In the genomic region with DNA sequence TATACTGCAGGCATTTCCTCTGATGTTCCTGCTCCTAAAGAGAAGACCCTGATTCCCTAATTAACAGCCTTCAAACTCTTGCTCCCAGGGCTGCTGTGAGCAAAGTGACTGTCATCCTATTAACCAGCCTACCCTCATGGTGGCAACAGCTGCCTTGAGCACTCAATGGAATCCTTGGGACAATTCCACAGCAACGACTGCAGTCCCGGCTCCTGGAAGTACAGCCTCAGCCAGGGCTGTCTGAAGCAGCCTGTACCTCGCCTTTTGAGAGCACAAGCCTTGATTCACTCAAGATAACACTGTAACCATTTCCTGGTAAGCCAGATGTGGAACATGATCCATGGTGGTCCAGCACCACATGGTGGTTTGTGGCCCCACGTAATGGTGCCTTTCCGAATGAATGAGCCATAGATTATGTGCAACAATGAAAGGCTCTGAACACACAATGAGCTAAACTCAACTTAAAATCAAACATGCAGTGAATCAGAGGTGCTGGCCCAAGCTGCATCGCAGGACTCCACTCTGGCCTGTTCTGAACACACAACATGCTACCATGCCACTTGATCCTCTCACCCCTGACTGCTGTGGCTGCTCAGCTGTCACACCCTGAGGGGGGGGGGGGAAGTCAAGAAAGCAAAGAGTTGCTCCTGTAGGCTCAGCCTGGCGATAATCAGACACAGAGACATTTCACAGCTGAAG, we compare ENCODE assay signal across 16 mouse cellular contexts. TPM values are rescaled to one million over a fixed set of nuclear protein-coding genes. Genes with fewer than 3 reads are reported as not detected.
DNase-seq lines count a peak whose midpoint lies in the region; ATAC-seq and TF ChIP-seq lines count a peak whose summit lies in the region.
"Had no signal": no experiment of that assay in that cellular context is flagged by ENCODE, and none has a peak within 500 bp of the region (broad histone marks: within the 10 kb centered on the region; RNA-seq: fewer than 3 reads in every experiment).

No protein-coding gene starts in this region.

- no peak for TF ChIP-seq CTCF in small intestine, adult 2 months (IDR thresholded peaks at IDR 0.05; ENCODE audit: extremely low read depth, insufficient read length, insufficient replicate concordance, low read depth, low read length)

- H3K4me3 ChIP-seq in heart, embryonic 10.5 days: no peak overlapping the region
- H3K4me3 ChIP-seq in midbrain, embryonic 11.5 days (ENCODE audit: low read depth, low read length): no peak overlapping the region
- no peak overlapping the region for H3K4me3 ChIP-seq in midbrain, embryonic 14.5 days (replicated peaks; ENCODE audit: low read depth, low read length)
- no peak overlapping the region for H3K4me3 ChIP-seq in small intestine, adult 2 months (ENCODE audit: low read depth, low read length)
- no peak overlapping the region for H3K4me3 ChIP-seq in forebrain, embryonic 10.5 days
- H3K4me3 ChIP-seq: midbrain, embryonic 13.5 days had no signal

- no peaks in the 10 kb centered on the region for H3K9me3 ChIP-seq in heart, embryonic 10.5 days
- H3K9me3 ChIP-seq in midbrain, embryonic 11.5 days (ENCODE audit: control insufficient read depth, low read length): no peaks in the 10 kb centered on the region
- no peaks in the 10 kb centered on the region for H3K9me3 ChIP-seq in midbrain, embryonic 14.5 days (ENCODE audit: control insufficient read depth, low read length)
- no peaks in the 10 kb centered on the region for H3K9me3 ChIP-seq in forebrain, embryonic 10.5 days
- H3K9me3 ChIP-seq: midbrain, embryonic 13.5 days had no signal

- 45% methylated on average over 7 of the region's 7 CpGs for WGBS in heart, embryonic 10.5 days
- 63% methylated on average over 7 of the region's 7 CpGs for WGBS in midbrain, embryonic 11.5 days
- WGBS in midbrain, embryonic 14.5 days: 64% methylated on average over 7 of the region's 7 CpGs
- WGBS in small intestine, adult 2 months: 59% methylated on average over 7 of the region's 7 CpGs
- 61% methylated on average over 7 of the region's 7 CpGs for WGBS in forebrain, embryonic 10.5 days

- no peak overlapping the region for H3K9ac ChIP-seq in midbrain, embryonic 11.5 days (ENCODE audit: low read length)
- no peak overlapping the region for H3K9ac ChIP-seq in midbrain, embryonic 14.5 days (replicated peaks; ENCODE audit: low read length)
- H3K9ac ChIP-seq: midbrain, embryonic 13.5 days had no signal

- H3K27ac ChIP-seq in heart, embryonic 10.5 days: peak overlapping the region; percentile 64
- no peak overlapping the region for H3K27ac ChIP-seq in midbrain, embryonic 11.5 days (ENCODE audit: low read depth, low read length)
- no peak overlapping the region for H3K27ac ChIP-seq in midbrain, embryonic 14.5 days (replicated peaks; ENCODE audit: low read depth, low read length)
- H3K27ac ChIP-seq in small intestine, adult 2 months (ENCODE audit: insufficient read depth, low read depth, low read length): 0 out of 2 replicates have a peak overlapping the region, but pooled peaks have one; percentile 13
- H3K27ac ChIP-seq in forebrain, embryonic 10.5 days: no peak overlapping the region
- H3K27ac ChIP-seq: midbrain, embryonic 13.5 days had no signal

- H3K4me2 ChIP-seq in midbrain, embryonic 11.5 days: no peak overlapping the region
- no peak overlapping the region for H3K4me2 ChIP-seq in midbrain, embryonic 14.5 days (ENCODE audit: low read length)
- H3K4me2 ChIP-seq: midbrain, embryonic 13.5 days had no signal

- no peak for ATAC-seq in midbrain, embryonic 11.5 days (ENCODE audit: low FRiP score)
- no peak for ATAC-seq in midbrain, embryonic 14.5 days (ENCODE audit: low FRiP score, low TSS enrichment)
- ATAC-seq: midbrain, embryonic 13.5 days had no signal

- H3K36me3 ChIP-seq in heart, embryonic 10.5 days: peaks cover 4% of the 10 kb centered on the region; the same call in 1 of the 2 replicates
- no peaks in the 10 kb centered on the region for H3K36me3 ChIP-seq in midbrain, embryonic 11.5 days (ENCODE audit: control insufficient read depth, insufficient read depth, low read length)
- no peaks in the 10 kb centered on the region for H3K36me3 ChIP-seq in midbrain, embryonic 14.5 days (ENCODE audit: control insufficient read depth, insufficient read depth, low read length)
- no peaks in the 10 kb centered on the region for H3K36me3 ChIP-seq in small intestine, adult 2 months (ENCODE audit: control insufficient read depth, insufficient read depth, low read length)
- no peaks in the 10 kb centered on the region for H3K36me3 ChIP-seq in forebrain, embryonic 10.5 days (replicated peaks)
- H3K36me3 ChIP-seq: midbrain, embryonic 13.5 days had no signal

- peaks cover 82% of the 10 kb centered on the region for H3K4me1 ChIP-seq in heart, embryonic 10.5 days
- H3K4me1 ChIP-seq in midbrain, embryonic 11.5 days (ENCODE audit: control insufficient read depth, insufficient read depth, low read length): no peaks in the 10 kb centered on the region
- no peaks in the 10 kb centered on the region for H3K4me1 ChIP-seq in midbrain, embryonic 14.5 days (ENCODE audit: control insufficient read depth, insufficient read depth, low read length)
- H3K4me1 ChIP-seq in small intestine, adult 2 months (ENCODE audit: control insufficient read depth, insufficient read depth, insufficient read length, low read length): peaks cover 9% of the 10 kb centered on the region
- H3K4me1 ChIP-seq in forebrain, embryonic 10.5 days: peaks cover 50% of the 10 kb centered on the region
- H3K4me1 ChIP-seq: midbrain, embryonic 13.5 days had no signal

- DNase-seq in heart, embryonic 10.5 days (ENCODE audit: low spot score): no peak
- no peak for DNase-seq in heart, adult 18-20 months
- peak; percentile 82 for DNase-seq in midbrain, embryonic 11.5 days (ENCODE audit: low spot score, missing footprints)
- no peak for DNase-seq in midbrain, embryonic 14.5 days
- peak; percentile 44 for DNase-seq in induced T-regulatory cell, adult 2 months (ENCODE audit: low read depth)
- DNase-seq in left cerebral cortex, adult 18-20 months (ENCODE audit: low spot score in 2 of 2): no peak
- no peak for DNase-seq in forebrain, embryonic 10.5 days (ENCODE audit: extremely low spot score, low spot score)
- DNase-seq: adrenal gland, postnatal 25 days; cerebellum, adult 11-12 months; kidney, postnatal 10 days; right cerebral cortex, postnatal 4 days had no signal

- TF ChIP-seq POLR2A in small intestine, adult 2 months (IDR thresholded peaks at IDR 0.05; ENCODE audit: low read depth, low read length): no peak

- H3K27me3 ChIP-seq in heart, embryonic 10.5 days (ENCODE audit: insufficient read depth, poor library complexity, severe bottlenecking): no peaks in the 10 kb centered on the region
- H3K27me3 ChIP-seq in midbrain, embryonic 11.5 days (ENCODE audit: control insufficient read depth, insufficient read depth, low read length): no peaks in the 10 kb centered on the region
- H3K27me3 ChIP-seq in midbrain, embryonic 14.5 days (ENCODE audit: control insufficient read depth, insufficient read depth, low read length): no peaks in the 10 kb centered on the region
- H3K27me3 ChIP-seq in small intestine, adult 2 months (ENCODE audit: control insufficient read depth, insufficient read depth, low read length): no peaks in the 10 kb centered on the region
- no peaks in the 10 kb centered on the region for H3K27me3 ChIP-seq in forebrain, embryonic 10.5 days (ENCODE audit: poor library complexity, severe bottlenecking)
- H3K27me3 ChIP-seq: midbrain, embryonic 13.5 days had no signal

RNA-seq across cellular contexts. Expression of a gene that starts 14.7 kb away (rescaled TPM):
- polyA plus RNA-seq in heart, embryonic 10.5 days (2016; fragmentation: Nextera tagmentation; extraction: Ambion mirVana): 30.4 and 51.3 TPM in 2 replicates
- 10 to 100 TPM; 13.6 to 17.0 TPM for total RNA-seq in heart, adult 18-20 months (2021)
- polyA plus RNA-seq in midbrain, embryonic 11.5 days (2014; fragmentation: Nextera tagmentation; extraction: Ambion mirVana): 6.3 TPM in 2 replicates
- polyA plus RNA-seq in midbrain, embryonic 14.5 days (2014; fragmentation: Nextera tagmentation; extraction: Ambion mirVana): 2.8 and 5.6 TPM in 2 replicates
- polyA plus RNA-seq in small intestine, adult 2 months (2012; rRNA removed): 3.5 and 3.6 TPM in 2 replicates
- total RNA-seq in left cerebral cortex, adult 18-20 months (2021): 1 to 10 TPM; 3.3 to 3.6 TPM
- polyA plus RNA-seq in forebrain, embryonic 10.5 days (2016; fragmentation: Nextera tagmentation; extraction: Ambion mirVana): 6.4 TPM in 2 replicates

RNA-seq across cellular contexts. Expression of a gene that starts 51.4 kb away (rescaled TPM):
- not detected in 2 replicates for polyA plus RNA-seq in heart, embryonic 10.5 days (2016; fragmentation: Nextera tagmentation; extraction: Ambion mirVana)
- total RNA-seq in heart, adult 18-20 months (2021): not detected
- polyA plus RNA-seq in midbrain, embryonic 11.5 days (2014; fragmentation: Nextera tagmentation; extraction: Ambion mirVana): not detected in 2 replicates
- not detected in 2 replicates for polyA plus RNA-seq in midbrain, embryonic 14.5 days (2014; fragmentation: Nextera tagmentation; extraction: Ambion mirVana)
- polyA plus RNA-seq in small intestine, adult 2 months (2012; rRNA removed): not detected in 2 replicates
- not detected for total RNA-seq in left cerebral cortex, adult 18-20 months (2021)
- not detected in 2 replicates for polyA plus RNA-seq in forebrain, embryonic 10.5 days (2016; fragmentation: Nextera tagmentation; extraction: Ambion mirVana)
- total RNA-seq: adrenal gland, postnatal 25 days; hematopoietic stem cell, adult 5-6 weeks had no signal
- polyA plus RNA-seq: embryonic facial prominence, embryonic 14.5 days; lung, embryonic 16.5 days; midbrain, embryonic 13.5 days had no signal

Comparison
In these comparisons a context has a peak if more than half of its experiments do, and no peak if none do; other contexts are left out.
1. DNase-seq: peak in midbrain, embryonic 11.5 days (single experiment) and induced T-regulatory cell, adult 2 months (single experiment); none in heart, embryonic 10.5 days (single experiment), heart, adult 18-20 months (0 of 2), midbrain, embryonic 14.5 days (single experiment), left cerebral cortex, adult 18-20 months (0 of 2) and forebrain, embryonic 10.5 days (single experiment).
2. H3K27ac ChIP-seq: peak in heart, embryonic 10.5 days (single experiment) and small intestine, adult 2 months (single experiment); none in midbrain, embryonic 11.5 days (single experiment), midbrain, embryonic 14.5 days (single experiment) and forebrain, embryonic 10.5 days (single experiment).